Mouse (Mus musculus): Measurements from ENCODE around the gene Chuk. TPM values are rescaled to one million over a fixed set of nuclear protein-coding genes. Genes with fewer than 3 reads are reported as not detected.

Gene Chuk
- polyA plus RNA-seq, 1 experiment from 2014 or later = 44.3 TPM

- Histone ChIP-seq H3K4me3 (ENCODE audit: low read depth, low read length) (peak within 1 kb of the TSS; percentile 74), H3K36me3 (ENCODE audit: control insufficient read depth, insufficient read depth, low read length) (peaks cover 2% of the 10 kb centered on the region; the same call in 1 of the 2 replicates), H3K9ac (ENCODE audit: low read length) (peak within 1 kb of the TSS; percentile 74), H3K9me3 (ENCODE audit: control insufficient read depth, low read length) (no peaks in the 10 kb centered on the region), H3K27me3 (ENCODE audit: control insufficient read depth, insufficient read depth, low read length) (no peaks in the 10 kb centered on the region), H3K4me1 (ENCODE audit: control insufficient read depth, insufficient read depth, low read length) (peaks cover 4% of the 10 kb centered on the region; the same call in 1 of the 2 replicates), H3K27ac (replicated peaks; ENCODE audit: low read depth, low read length) (no peak within 1 kb of the TSS), H3K4me2 (ENCODE audit: low read depth, severe bottlenecking) (peak within 1 kb of the TSS; percentile 96)
- ATAC-seq (ENCODE audit: insufficient number of reproducible peaks, low FRiP score, low TSS enrichment, low read depth) (peak; percentile 87), DNase-seq (ENCODE audit: low spot score) (peak; percentile 91)
- under 1% methylated on average over 75 of the region's 75 CpGs for WGBS
Observed at GRCm38 (mm10) chr19:44069121-44069913, 38.0 kb downstream of the Chuk start, which contains the start of gene Erlin1. Erlin1 (minus strand) TSS chr19:44069785.

- Histone ChIP-seq H3K9me3 (ENCODE audit: control insufficient read depth, low read length) (no peaks in the 10 kb centered on the region), H3K9ac (ENCODE audit: low read length) (no peak overlapping the region), H3K27ac (replicated peaks; ENCODE audit: low read depth, low read length) (no peak overlapping the region), H3K4me1 (ENCODE audit: control insufficient read depth, insufficient read depth, low read length) (peaks cover 4% of the 10 kb centered on the region; the same call in 1 of the 2 replicates), H3K27me3 (ENCODE audit: control insufficient read depth, insufficient read depth, low read length) (no peaks in the 10 kb centered on the region), H3K4me3 (ENCODE audit: low read depth, low read length) (peak overlapping the region; percentile 74; the same call in 1 of the 2 replicates), H3K36me3 (ENCODE audit: control insufficient read depth, insufficient read depth, low read length) (peaks cover 2% of the 10 kb centered on the region; the same call in 1 of the 2 replicates), H3K4me2 (ENCODE audit: low read depth, severe bottlenecking) (peak overlapping the region; percentile 96; the same call in 1 of the 2 replicates)
- 82% methylated on average over 4 of the region's 4 CpGs for WGBS
- DNase-seq (ENCODE audit: low spot score) = no peak
- ATAC-seq (ENCODE audit: insufficient number of reproducible peaks, low FRiP score, low TSS enrichment, low read depth) = no peak
Observed at GRCm38 (mm10) chr19:44068232-44068631, 39.0 kb downstream of the Chuk start.

GRCm38 (mm10) chr19:44067323-44068049 is 39.8 kb downstream of the Chuk start:
- DNase-seq (ENCODE audit: low spot score) = no peak
- WGBS = 82% methylated on average over 9 of the region's 9 CpGs
- H3K27ac ChIP-seq (replicated peaks; ENCODE audit: low read depth, low read length) = no peak overlapping the region
- H3K4me3 ChIP-seq (ENCODE audit: low read depth, low read length) = no peak overlapping the region
- no peaks in the 10 kb centered on the region for H3K9me3 ChIP-seq (ENCODE audit: control insufficient read depth, low read length)
- ATAC-seq (ENCODE audit: insufficient number of reproducible peaks, low FRiP score, low TSS enrichment, low read depth) = no peak
- H3K4me2 ChIP-seq (ENCODE audit: low read depth, severe bottlenecking) = no peak overlapping the region
- H3K36me3 ChIP-seq (ENCODE audit: control insufficient read depth, insufficient read depth, low read length) = peaks cover 2% of the 10 kb centered on the region; the same call in 1 of the 2 replicates
- peaks cover 4% of the 10 kb centered on the region; the same call in 1 of the 2 replicates for H3K4me1 ChIP-seq (ENCODE audit: control insufficient read depth, insufficient read depth, low read length)
- H3K27me3 ChIP-seq (ENCODE audit: control insufficient read depth, insufficient read depth, low read length) = no peaks in the 10 kb centered on the region
- no peak overlapping the region for H3K9ac ChIP-seq (ENCODE audit: low read length)

- WGBS = 95% methylated on average over 2 of the region's 2 CpGs
- DNase-seq (ENCODE audit: low spot score) (no peak), ATAC-seq (ENCODE audit: insufficient number of reproducible peaks, low FRiP score, low TSS enrichment, low read depth) (no peak)
- no peak overlapping the region for H3K4me2 ChIP-seq (ENCODE audit: low read depth, severe bottlenecking)
- no peaks in the 10 kb centered on the region for H3K9me3 ChIP-seq (ENCODE audit: control insufficient read depth, low read length)
- H3K9ac ChIP-seq (ENCODE audit: low read length) = no peak overlapping the region
- 0 out of 2 replicates have a peak, but pooled peaks cover 4% of the 10 kb centered on the region for H3K4me1 ChIP-seq (ENCODE audit: control insufficient read depth, insufficient read depth, low read length)
- no peaks in the 10 kb centered on the region for H3K27me3 ChIP-seq (ENCODE audit: control insufficient read depth, insufficient read depth, low read length)
- no peak overlapping the region for H3K27ac ChIP-seq (replicated peaks; ENCODE audit: low read depth, low read length)
- no peak overlapping the region for H3K4me3 ChIP-seq (ENCODE audit: low read depth, low read length)
- peaks cover 4% of the 10 kb centered on the region; the same call in 1 of the 2 replicates for H3K36me3 ChIP-seq (ENCODE audit: control insufficient read depth, insufficient read depth, low read length)
Observed at GRCm38 (mm10) chr19:44064734-44065133, 42.5 kb downstream of the Chuk start.

- 90% methylated on average over 7 of the region's 7 CpGs for WGBS
- H3K4me2 ChIP-seq (ENCODE audit: low read depth, severe bottlenecking) = no peak overlapping the region
Observed at GRCm38 (mm10) chr19:44063773-44064172, 43.5 kb downstream of the Chuk start.

GRCm38 (mm10) chr19:44060226-44060625 is 47.1 kb downstream of the Chuk start:
- Histone ChIP-seq H3K9ac (ENCODE audit: low read length) (no peak overlapping the region), H3K9me3 (ENCODE audit: control insufficient read depth, low read length) (no peaks in the 10 kb centered on the region), H3K4me2 (ENCODE audit: low read depth, severe bottlenecking) (no peak overlapping the region), H3K4me3 (ENCODE audit: low read depth, low read length) (no peak overlapping the region), H3K27ac (replicated peaks; ENCODE audit: low read depth, low read length) (no peak overlapping the region), H3K4me1 (ENCODE audit: control insufficient read depth, insufficient read depth, low read length) (no peaks in the 10 kb centered on the region), H3K36me3 (ENCODE audit: control insufficient read depth, insufficient read depth, low read length) (peaks cover 4% of the 10 kb centered on the region; the same call in 1 of the 2 replicates), H3K27me3 (ENCODE audit: control insufficient read depth, insufficient read depth, low read length) (no peaks in the 10 kb centered on the region)
- ATAC-seq (ENCODE audit: insufficient number of reproducible peaks, low FRiP score, low TSS enrichment, low read depth) (no peak), DNase-seq (ENCODE audit: low spot score) (no peak)
- 91% methylated on average over 3 of the region's 3 CpGs for WGBS

More at GRCm38 (mm10) chr19:44063773-44064172, 43.5 kb downstream of the Chuk start:
- peaks cover 4% of the 10 kb centered on the region; the same call in 1 of the 2 replicates for H3K36me3 ChIP-seq (ENCODE audit: control insufficient read depth, insufficient read depth, low read length)
- H3K27me3 ChIP-seq (ENCODE audit: control insufficient read depth, insufficient read depth, low read length) = no peaks in the 10 kb centered on the region
- no peak overlapping the region for H3K4me3 ChIP-seq (ENCODE audit: low read depth, low read length)
- no peak overlapping the region for H3K27ac ChIP-seq (replicated peaks; ENCODE audit: low read depth, low read length)
- H3K9me3 ChIP-seq (ENCODE audit: control insufficient read depth, low read length) = no peaks in the 10 kb centered on the region
- H3K9ac ChIP-seq (ENCODE audit: low read length) = no peak overlapping the region
- no peak for ATAC-seq (ENCODE audit: insufficient number of reproducible peaks, low FRiP score, low TSS enrichment, low read depth)
- no peak for DNase-seq (ENCODE audit: low spot score)
- 0 out of 2 replicates have a peak, but pooled peaks cover 4% of the 10 kb centered on the region for H3K4me1 ChIP-seq (ENCODE audit: control insufficient read depth, insufficient read depth, low read length)

- H3K27ac ChIP-seq (replicated peaks; ENCODE audit: low read depth, low read length) = no peak overlapping the region
- no peaks in the 10 kb centered on the region for H3K4me1 ChIP-seq (ENCODE audit: control insufficient read depth, insufficient read depth, low read length)
- H3K9me3 ChIP-seq (ENCODE audit: control insufficient read depth, low read length) = no peaks in the 10 kb centered on the region
- H3K4me2 ChIP-seq (ENCODE audit: low read depth, severe bottlenecking) = no peak overlapping the region
- ATAC-seq (ENCODE audit: insufficient number of reproducible peaks, low FRiP score, low TSS enrichment, low read depth) (no peak), DNase-seq (ENCODE audit: low spot score) (no peak)
- H3K36me3 ChIP-seq (ENCODE audit: control insufficient read depth, insufficient read depth, low read length) = peaks cover 2% of the 10 kb centered on the region; the same call in 1 of the 2 replicates
- WGBS = 80% methylated on average over 4 of the region's 4 CpGs
- H3K9ac ChIP-seq (ENCODE audit: low read length) = no peak overlapping the region
- no peaks in the 10 kb centered on the region for H3K27me3 ChIP-seq (ENCODE audit: control insufficient read depth, insufficient read depth, low read length)
- H3K4me3 ChIP-seq (ENCODE audit: low read depth, low read length) = no peak overlapping the region
Observed at GRCm38 (mm10) chr19:44055173-44055826, 52.0 kb downstream of the Chuk start.

- Histone ChIP-seq H3K4me1 (ENCODE audit: control insufficient read depth, insufficient read depth, low read length) (no peaks in the 10 kb centered on the region), H3K27me3 (ENCODE audit: control insufficient read depth, insufficient read depth, low read length) (no peaks in the 10 kb centered on the region), H3K9me3 (ENCODE audit: control insufficient read depth, low read length) (no peaks in the 10 kb centered on the region), H3K4me2 (ENCODE audit: low read depth, severe bottlenecking) (no peak overlapping the region), H3K9ac (ENCODE audit: low read length) (no peak overlapping the region), H3K27ac (replicated peaks; ENCODE audit: low read depth, low read length) (no peak overlapping the region), H3K36me3 (ENCODE audit: control insufficient read depth, insufficient read depth, low read length) (no peaks in the 10 kb centered on the region; the same call in 1 of the 2 replicates), H3K4me3 (ENCODE audit: low read depth, low read length) (no peak overlapping the region)
- DNase-seq (ENCODE audit: low spot score) (no peak), ATAC-seq (ENCODE audit: insufficient number of reproducible peaks, low FRiP score, low TSS enrichment, low read depth) (no peak)
- 82% methylated on average over 4 of the region's 4 CpGs for WGBS
Observed at GRCm38 (mm10) chr19:44050388-44050787, 56.9 kb downstream of the Chuk start.

All from limb, embryonic 11.5 days (tissue).